Mouse (Mus musculus): ENCODE measurements around the gene Tspo. TPM values are rescaled to one million over a fixed set of nuclear protein-coding genes. Genes with fewer than 3 reads are reported as not detected.

The Tspo gene
- polyA plus RNA-seq, 1 experiment = 257 TPM

GRCm38 (mm10) chr15:83607115-83607802 is 43.9 kb downstream of the Tspo start:
- no peaks in the 10 kb centered on the region for H3K36me3 ChIP-seq (ENCODE audit: control insufficient read depth, insufficient read depth, low read length)
- H3K4me1 ChIP-seq (ENCODE audit: control insufficient read depth, insufficient read depth, insufficient read length) = peaks cover 17% of the 10 kb centered on the region; the same call in 1 of the 2 replicates
- H3K4me3 ChIP-seq (ENCODE audit: extremely low read depth, insufficient read depth, insufficient read length) = no peak overlapping the region
- 45% methylated on average over 15 of the region's 15 CpGs for WGBS
- no peak overlapping the region for H3K27ac ChIP-seq (ENCODE audit: insufficient read depth, low read length)
- DNase-seq (ENCODE audit: low read depth in 1 of 2, low spot score in 2 of 2) = peak; percentile 47 to 66
- no peaks in the 10 kb centered on the region for H3K27me3 ChIP-seq (ENCODE audit: control insufficient read depth, insufficient read depth, low read length)
- TF ChIP-seq CTCF (IDR thresholded peaks at IDR 0.05; ENCODE audit: extremely low read depth, insufficient read depth, insufficient read length, insufficient replicate concordance) = peak; percentile 89; the same call in 1 of the 2 replicates
- no peak for TF ChIP-seq POLR2A (IDR thresholded peaks at IDR 0.05; ENCODE audit: low read depth, low read length)

DNA sequence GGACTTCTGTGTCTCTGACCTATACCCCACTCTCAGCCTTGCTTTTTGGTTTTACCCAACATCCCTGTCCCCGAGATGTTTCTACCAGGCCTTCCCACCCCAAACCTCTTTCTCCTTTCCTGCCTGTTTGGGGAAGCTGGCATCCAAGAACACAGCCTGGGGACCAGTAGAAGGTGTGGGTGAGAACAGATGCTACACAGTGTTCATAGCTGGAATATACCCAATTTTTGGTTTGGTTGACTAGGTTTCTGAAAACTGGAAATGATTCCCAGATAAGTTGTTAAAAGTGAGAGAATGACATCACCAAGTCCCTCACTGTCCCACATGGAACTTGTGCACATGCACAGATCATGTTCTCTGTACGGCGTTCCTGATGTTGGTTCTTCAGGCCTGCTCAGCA is 51.9 kb downstream of the Tspo start:
- Histone ChIP-seq H3K27ac (ENCODE audit: insufficient read depth, low read length) (no peak overlapping the region), H3K27me3 (ENCODE audit: control insufficient read depth, insufficient read depth, low read length) (no peaks in the 10 kb centered on the region), H3K36me3 (ENCODE audit: control insufficient read depth, insufficient read depth, low read length) (no peaks in the 10 kb centered on the region), H3K4me1 (ENCODE audit: control insufficient read depth, insufficient read depth, insufficient read length) (no peaks in the 10 kb centered on the region), H3K4me3 (ENCODE audit: extremely low read depth, insufficient read depth, insufficient read length) (no peak overlapping the region)
- TF ChIP-seq POLR2A (IDR thresholded peaks at IDR 0.05; ENCODE audit: low read depth, low read length) (no peak), CTCF (IDR thresholded peaks at IDR 0.05; ENCODE audit: extremely low read depth, insufficient read depth, insufficient read length, insufficient replicate concordance) (no peak)
- DNase-seq (ENCODE audit: low read depth in 1 of 2, low spot score in 2 of 2) = no peak
- WGBS = 94% methylated on average over 3 of the region's 3 CpGs

Other genes with a start within 250 kb of the Tspo start
- gene Arfgap3, start 213.3 kb upstream of the Tspo start, polyA plus RNA-seq (2012; rRNA removed) = 14.6 TPM in 2 replicates
- 27.4 and 27.6 TPM in 2 replicates for gene Pacsin2, start 99.0 kb upstream of the Tspo start, polyA plus RNA-seq (2012; rRNA removed)
- 4.4 TPM in 2 replicates for gene Ttll1, start 52.7 kb upstream of the Tspo start, polyA plus RNA-seq (2012; rRNA removed)
- gene Bik, start 36.7 kb upstream of the Tspo start, polyA plus RNA-seq (2012; rRNA removed) = 3.7 and 4.7 TPM in 2 replicates
- gene Mcat, start 195 bp downstream of the Tspo start, polyA plus RNA-seq (2012; rRNA removed) = 19.1 and 20.9 TPM in 2 replicates
- 19.9 and 23.6 TPM in 2 replicates for gene Ttll12, start 31.6 kb downstream of the Tspo start, polyA plus RNA-seq (2012; rRNA removed)
- 8.8 and 10.0 TPM in 2 replicates for gene Scube1, start 161.4 kb downstream of the Tspo start, polyA plus RNA-seq (2012; rRNA removed)
- gene Mpped1, start 215.9 kb downstream of the Tspo start, polyA plus RNA-seq (2012; rRNA removed) = 1.1 and 1.5 TPM in 2 replicates